Mouse (Mus musculus) embryo, embryonic 10.5 days (tissue): Measurements from ENCODE around the gene Acin1.
A peak's percentile ranks its signal among the peaks of the same experiment; 100 is the strongest.

ENCODE experiments used
- DNase-seq: peaks from one replicate; pipeline ENCODE4 v3.0.0-alpha.2; 2015; ENCODE audit warnings: low spot score

Acin1 gene

DNA sequence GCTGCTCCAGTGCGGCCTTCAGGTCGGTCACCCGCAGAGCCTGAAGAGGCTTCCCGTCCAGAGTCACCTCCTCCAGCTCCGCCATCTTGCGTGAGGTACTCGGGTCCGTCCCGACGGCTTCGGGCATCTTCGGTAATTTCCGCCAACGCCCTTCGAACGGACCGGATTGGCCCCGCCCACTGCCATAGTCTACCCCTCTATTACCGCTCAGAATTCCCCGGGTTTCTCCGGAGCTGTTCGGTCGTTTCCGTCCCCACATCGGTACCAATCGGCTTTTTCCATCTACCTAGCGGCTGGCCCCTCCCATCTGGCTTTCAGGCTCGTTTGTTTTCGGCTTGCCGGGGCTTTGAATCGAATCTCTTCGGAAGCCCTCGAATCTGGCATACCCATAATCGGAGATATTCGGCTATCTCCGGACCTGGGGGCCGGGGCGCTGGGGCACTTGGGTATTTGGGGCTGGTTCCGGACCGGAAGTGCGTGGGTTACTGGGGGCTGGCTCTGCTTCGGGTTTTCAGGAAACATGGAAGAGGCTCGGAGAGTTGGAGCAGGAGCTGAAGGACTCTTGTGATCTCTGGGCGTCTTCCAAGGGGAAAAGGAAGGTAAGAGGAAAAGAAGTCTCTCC, at the start of gene Acin1:
Gene Acin1, minus strand, starts transcription at position 410 of the 622 bp plus-strand sequence.
- DNase-seq: peak; percentile 100

DNA sequence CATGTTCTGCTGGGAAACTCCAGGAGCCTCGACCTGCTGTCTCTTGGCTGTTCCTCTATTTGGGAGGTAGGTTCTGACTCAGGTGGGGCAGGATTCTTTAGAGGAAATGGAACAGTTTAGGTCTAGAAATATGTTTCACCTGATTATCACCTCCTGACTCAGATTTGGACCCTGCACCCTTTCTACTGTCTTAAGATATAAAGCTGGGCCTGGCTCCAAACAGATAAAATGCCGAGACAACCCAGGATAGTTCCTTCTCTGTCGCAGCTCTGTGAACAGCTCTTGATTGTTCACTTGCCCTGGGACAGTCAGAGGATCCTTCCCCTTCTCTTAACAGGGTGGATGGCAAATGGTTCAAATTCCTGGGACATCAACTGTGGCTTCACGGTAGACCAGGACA, 48.5 kb upstream of the Acin1 start:
- no peak for DNase-seq

DNA sequence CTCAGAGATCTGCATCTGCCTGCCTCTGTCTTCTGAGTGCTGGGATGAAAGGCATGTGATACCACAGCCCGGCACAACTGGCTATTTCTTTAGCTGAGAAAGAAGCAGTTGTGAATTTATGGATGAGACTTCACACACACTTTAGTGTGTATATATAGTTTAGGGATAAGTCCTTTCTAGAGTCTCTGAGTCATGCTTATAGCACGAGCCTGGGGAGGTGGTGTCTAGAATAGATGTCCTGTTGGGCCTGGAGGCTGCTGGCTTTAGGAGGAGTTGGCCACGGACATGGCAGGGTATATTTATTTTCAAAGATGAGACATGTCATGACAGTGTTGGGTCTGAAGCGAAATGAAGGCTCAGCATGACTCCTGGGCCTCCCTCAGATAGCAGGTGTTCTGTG, 47.3 kb upstream of the Acin1 start:
- DNase-seq: no peak

- no peak for DNase-seq
Observed at GRCm38 (mm10) chr14:54732206-54732605, 45.5 kb upstream of the Acin1 start.

- no peak for DNase-seq
Observed at GRCm38 (mm10) chr14:54730305-54730704, 43.6 kb upstream of the Acin1 start.

DNA sequence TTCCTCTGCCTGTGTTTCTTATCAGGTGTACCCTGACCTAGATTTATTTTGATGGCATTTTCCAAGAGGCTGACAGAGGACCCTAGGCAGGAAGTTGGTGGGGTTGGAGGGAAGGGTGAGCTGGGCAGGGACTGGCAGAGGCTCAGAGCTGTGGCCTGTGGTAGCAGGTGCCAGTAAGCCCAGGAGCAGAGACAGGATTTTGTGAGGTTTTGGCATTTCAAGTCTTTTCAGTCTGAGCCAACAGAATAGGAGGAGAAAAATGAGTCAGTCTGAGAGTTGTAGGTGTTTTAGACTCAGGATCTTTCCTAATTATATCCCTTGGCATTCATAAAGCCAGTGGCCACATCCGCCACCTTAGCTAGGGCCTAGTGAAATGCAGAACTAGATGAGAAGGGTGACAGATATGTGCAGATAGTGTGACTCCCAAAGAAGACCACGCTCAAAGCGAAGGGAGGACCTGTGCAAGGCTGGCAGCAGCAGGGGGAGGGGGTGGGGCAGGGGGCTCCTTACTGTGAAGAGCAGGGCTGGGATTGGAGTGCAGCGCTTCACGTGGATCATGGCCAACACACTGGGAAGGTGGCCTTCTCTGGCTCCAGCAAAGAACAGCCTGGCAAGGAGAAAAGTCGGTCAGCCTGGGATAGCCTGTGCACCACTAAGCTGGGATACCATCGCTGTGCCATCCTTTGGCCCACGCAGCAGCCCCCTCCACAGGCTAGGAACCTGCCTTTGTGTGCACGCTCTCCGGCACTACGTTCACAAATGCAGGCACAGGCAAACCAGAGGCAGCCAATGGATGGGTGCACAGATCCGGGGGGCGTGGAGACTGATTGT, 42.3 kb upstream of the Acin1 start:
- no peak for DNase-seq

DNA sequence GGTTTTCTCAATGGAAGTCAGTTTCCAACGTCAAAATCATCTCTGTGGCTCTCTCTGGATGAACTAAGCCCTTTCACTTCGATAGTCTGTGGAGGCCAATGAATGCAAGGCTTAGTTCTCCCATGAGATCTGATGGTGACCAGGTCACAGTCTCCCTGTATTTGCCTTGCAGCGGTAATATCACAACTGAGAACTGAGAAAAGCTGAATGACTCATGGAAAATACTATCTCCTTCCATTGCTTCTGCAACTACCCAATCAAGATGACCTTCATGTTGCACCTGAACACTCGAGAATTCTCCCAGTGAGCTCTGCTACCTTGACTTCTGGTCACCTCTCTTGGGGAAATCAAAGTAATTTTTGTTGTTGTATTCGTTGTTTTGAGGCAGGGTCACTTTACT, 40.8 kb upstream of the Acin1 start:
- no peak for DNase-seq

DNA sequence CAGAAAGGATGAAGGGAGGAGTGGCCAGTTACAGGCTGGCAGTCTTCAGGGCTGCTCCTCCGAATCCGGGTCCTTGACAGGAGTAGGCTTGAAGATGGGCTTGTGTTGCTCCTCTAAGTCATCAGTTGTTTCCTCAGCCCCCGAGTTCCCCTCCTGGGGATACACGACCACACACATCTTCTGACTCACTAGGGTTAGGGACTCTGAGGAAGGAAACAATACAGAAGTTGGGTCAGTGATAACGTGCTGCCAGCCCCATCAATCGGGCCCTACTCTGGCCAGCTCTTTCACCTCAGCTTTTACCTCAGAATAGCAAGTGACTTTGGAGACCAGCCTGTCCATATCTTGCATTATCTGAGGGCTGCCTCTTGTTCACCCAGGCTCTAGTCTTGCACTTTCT, 37.3 kb upstream of the Acin1 start:
- DNase-seq: no peak

GRCm38 (mm10) chr14:54721711-54722110, 35.0 kb upstream of the Acin1 start:
- no peak for DNase-seq

DNA sequence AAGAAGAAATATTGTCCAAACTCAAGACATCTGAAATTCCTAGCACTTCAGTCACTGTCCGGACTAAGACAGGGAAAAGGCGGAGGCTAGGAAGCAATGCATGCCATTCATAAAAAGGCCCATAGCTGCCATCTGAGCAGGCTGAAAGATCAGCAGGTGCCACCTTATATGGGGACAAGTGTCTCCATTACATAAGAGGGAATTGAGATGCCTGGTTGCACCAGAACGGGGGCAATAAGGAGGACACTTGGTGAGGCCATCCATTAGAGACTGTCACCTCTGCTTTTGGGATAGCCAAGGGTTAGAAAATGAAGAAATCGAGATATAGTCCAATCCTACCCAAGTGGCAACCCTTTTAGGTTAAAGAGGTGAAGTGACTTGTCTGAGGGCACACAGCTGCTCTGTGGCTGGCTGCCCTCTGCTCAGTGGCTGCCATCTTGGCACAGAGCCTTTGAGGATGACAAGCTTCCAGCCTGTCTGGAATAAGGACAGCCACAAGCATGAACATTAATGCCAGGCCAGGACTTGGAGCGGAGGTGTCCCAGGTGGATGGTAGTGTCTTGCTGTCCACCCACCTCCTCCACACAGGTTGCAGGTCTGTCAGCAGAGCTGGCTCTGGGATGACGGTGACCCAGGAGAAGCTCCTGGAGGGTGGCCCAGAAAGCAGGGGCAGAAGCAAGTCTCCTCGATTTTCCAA, 34.1 kb upstream of the Acin1 start:
- no peak for DNase-seq

GRCm38 (mm10) chr14:54720041-54720440, 33.3 kb upstream of the Acin1 start:
- DNase-seq: no peak

DNA sequence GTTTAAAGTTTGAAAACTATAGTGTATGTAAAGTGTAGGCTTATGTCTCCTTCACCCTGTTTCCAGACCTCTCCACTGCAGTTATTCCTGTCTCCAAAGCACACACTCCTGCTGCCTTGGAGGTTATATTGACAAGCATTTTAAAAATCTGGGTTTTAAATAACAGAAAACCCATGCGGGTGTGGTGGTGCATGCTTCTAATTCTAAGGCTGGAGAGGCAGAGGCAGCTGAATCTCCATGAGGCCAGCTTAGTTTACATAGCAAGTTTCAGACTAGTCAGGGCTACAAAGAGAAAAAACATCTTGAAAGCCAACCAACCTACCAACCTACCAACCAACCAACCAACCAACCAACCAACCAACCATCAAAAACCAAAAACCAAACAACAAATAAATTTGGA, 28.7 kb upstream of the Acin1 start:
- DNase-seq: no peak

DNA sequence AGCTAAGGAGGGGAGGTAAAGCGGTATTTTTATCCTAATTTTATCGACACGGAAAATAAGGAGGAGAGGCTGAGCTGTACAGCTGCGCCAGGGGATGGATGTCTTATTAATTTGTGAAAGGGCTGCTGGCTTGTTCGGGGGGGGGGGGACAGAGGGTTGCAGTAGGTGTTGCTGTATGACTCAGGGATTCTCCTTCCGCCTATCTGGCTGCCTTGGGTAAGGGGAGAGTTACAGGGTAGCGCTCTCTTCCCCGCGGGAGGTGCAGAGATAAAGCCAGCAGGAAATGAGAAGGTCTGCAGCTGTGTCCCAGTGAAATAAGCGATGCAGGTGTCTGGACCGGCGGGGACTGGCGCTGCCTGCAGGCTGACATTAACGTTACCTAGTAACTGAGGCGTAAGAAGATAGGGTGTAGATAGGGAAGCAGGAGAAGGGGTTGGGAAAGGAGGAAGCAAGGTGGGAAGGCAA, 27.9 kb upstream of the Acin1 start:
- peak; percentile 26 for DNase-seq

GRCm38 (mm10) chr14:54714121-54714520, 27.4 kb upstream of the Acin1 start:
- peak; percentile 96 for DNase-seq

DNA sequence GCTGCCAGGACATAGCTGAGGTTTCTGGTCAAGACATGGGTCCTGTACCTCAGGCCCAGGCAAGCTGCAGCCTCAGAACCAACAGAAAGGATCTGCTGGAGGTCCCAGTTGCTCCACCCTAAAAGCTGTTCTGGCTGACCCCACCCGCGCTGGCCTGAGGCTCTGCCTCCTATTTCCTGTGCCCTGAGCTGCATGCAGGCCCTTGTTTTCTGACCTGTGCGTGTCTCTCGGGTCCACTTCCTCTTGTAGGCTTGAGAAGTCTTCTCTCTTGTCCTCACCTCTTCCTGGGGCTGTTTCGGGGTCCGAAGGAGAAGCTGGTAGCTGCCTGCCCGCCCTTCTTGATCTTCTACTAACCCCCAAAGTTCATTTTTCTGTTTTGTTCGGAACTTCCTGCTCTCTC, 26.1 kb upstream of the Acin1 start:
- no peak for DNase-seq

DNA sequence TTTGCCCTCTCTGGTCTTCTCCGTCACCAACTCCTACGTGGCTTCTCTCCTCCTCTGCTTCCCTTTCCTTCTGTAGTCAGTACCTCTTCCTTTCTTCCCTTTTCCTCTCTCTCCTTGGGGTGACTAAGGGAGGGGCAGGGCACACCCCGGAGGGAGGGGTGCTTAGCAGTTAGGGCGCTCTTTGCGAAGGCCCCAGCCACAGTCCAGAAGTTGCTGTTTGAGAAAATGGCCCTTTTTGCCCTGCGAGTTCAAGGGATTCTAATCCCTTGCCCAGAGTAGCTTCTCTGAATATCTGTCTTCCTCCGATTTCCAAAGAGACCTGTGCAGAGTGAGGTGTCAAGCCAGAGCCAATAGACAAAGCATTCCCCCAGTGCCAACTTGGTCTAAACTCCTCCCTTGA, 25.3 kb upstream of the Acin1 start, which contains the start of gene Cebpe:
Gene Cebpe, minus strand, starts transcription at position 101 of the 400 bp plus-strand sequence.
- no peak for DNase-seq

DNA sequence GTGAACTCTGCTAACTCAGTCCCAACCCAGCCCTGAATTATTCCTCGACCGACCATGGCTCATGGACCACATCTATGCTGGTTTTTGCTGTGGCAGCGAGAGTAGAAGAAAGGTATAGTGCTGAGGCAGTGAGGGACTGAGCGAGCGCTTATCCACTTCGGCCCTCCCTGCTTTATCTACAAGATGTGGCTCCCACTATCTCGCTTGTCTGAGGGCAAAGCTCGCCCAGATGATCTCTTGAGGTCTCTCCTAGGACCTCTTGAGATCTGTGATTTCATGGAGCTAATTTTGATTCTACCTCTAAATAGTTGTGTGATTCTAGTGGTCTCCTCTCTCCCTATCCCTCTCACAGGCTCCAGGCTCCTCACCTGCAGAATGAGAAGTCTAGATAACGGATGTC, 22.3 kb upstream of the Acin1 start:
- DNase-seq: no peak

GRCm38 (mm10) chr14:54706589-54707320, 20.0 kb upstream of the Acin1 start:
- DNase-seq: peak; percentile 3

GRCm38 (mm10) chr14:54705844-54706243, 19.1 kb upstream of the Acin1 start:
- DNase-seq: no peak

- no peak for DNase-seq
Observed at GRCm38 (mm10) chr14:54703207-54703606, 16.5 kb upstream of the Acin1 start.

GRCm38 (mm10) chr14:54701298-54701697, 14.6 kb upstream of the Acin1 start:
- DNase-seq: peak; percentile 85

- no peak for DNase-seq
Observed at GRCm38 (mm10) chr14:54699586-54699985, 12.9 kb upstream of the Acin1 start.
